Mouse (Mus musculus) liver, embryonic 11.5 days (tissue): ENCODE measurements around the gene Gm20696. TPM values are rescaled to one million over a fixed set of nuclear protein-coding genes. Genes with fewer than 3 reads are reported as not detected.

Experiments
- ATAC-seq: fragments of 200-750 bp; cut with Nextera tagmentation; replicated peaks from 2 replicates; pipeline ENCODE4 v1.8.0; 2017; ENCODE audit warnings: moderate number of reproducible peaks, mild to moderate bottlenecking, moderate TSS enrichment, moderate library complexity; ENCODE audit not compliant: low FRiP score
- DNase-seq: peaks from one replicate; pipeline ENCODE4 v3.0.0-alpha.2; 2017; ENCODE audit warnings: low spot score
- H3K27ac ChIP-seq: fragments of 300-500 bp; sonication (generic); 2 replicates; pipeline ENCODE4 v1.5.1; 2014; ENCODE audit warnings: mild to moderate bottlenecking, low read depth, low read length, control low read depth
- H3K27me3 ChIP-seq: fragments of 300-500 bp; sonication (generic); replicated peaks from 2 replicates; pipeline ENCODE4 v1.6.1; 2014; ENCODE audit warnings: low read length, mixed read lengths; ENCODE audit not compliant: control insufficient read depth, insufficient read depth
- H3K36me3 ChIP-seq: fragments of 300-500 bp; sonication (generic); 2 replicates; pipeline ENCODE4 v1.6.1; 2014; ENCODE audit warnings: mild to moderate bottlenecking, low read length, moderate library complexity, mixed read lengths; ENCODE audit not compliant: control insufficient read depth, insufficient read depth
- H3K4me1 ChIP-seq: fragments of 300-500 bp; sonication (generic); replicated peaks from 2 replicates; pipeline ENCODE4 v1.6.1; 2014; ENCODE audit warnings: low read length, mixed read lengths; ENCODE audit not compliant: control insufficient read depth, insufficient read depth
- H3K4me2 ChIP-seq: fragments of 300-500 bp; sonication (generic); 2 replicates; pipeline ENCODE4 v1.6.1; 2014; ENCODE audit warnings: mild to moderate bottlenecking, control low read depth, moderate library complexity
- H3K4me3 ChIP-seq: fragments of 300-500 bp; sonication (generic); 2 replicates; pipeline ENCODE4 v1.5.1; 2014; ENCODE audit warnings: low read depth, low read length, control low read depth
- H3K9ac ChIP-seq: fragments of 300-500 bp; sonication (generic); 2 replicates; pipeline ENCODE4 v1.6.1; 2014; ENCODE audit warnings: low read depth, low read length, control low read depth
- H3K9me3 ChIP-seq: fragments of 300-500 bp; sonication (generic); 2 replicates; pipeline ENCODE4 v1.6.1; 2016; ENCODE audit warnings: low read length, inconsistent platforms, mixed read lengths; ENCODE audit not compliant: control insufficient read depth
- WGBS: fragments of 180-500 bp; shearing (Covaris S2); extraction: QIAGEN DNeasy Blood & Tissue Kit; methylation state at CpG from one replicate; pipeline ENCODE4 v1.1.7; 2014; 5-methylcytosine and 5-hydroxymethylcytosine counted together
- polyA plus RNA-seq: library from polyadenylated mRNA; unstranded; fragments of >200 nt; fragmentation: Nextera tagmentation; extraction: Ambion mirVana; gene quantifications from 2 replicates; pipeline ENCODE4 v1.2.1, GENCODE M21; 2014

The Gm20696 gene
- polyA plus RNA-seq, 1 experiment from 2014 or later: 2.4 TPM

DNA sequence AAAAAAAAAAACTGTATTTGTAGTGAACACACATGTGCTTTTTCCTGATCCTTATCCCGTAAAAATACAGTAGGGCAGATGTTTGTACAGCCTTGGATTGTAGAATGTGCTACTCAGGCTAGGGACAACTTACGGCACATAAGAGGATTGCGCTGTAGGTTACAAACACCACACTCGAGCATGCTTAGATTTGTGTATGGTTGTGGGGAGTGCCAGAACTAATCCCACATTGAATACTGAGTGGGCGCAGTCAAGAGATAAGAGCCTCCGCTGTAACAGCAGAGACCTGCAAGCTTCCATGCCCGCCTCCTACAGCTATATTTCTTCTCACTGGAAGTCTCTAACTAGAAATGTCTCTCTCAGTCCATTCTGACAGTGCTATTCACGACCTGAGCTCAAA lies 431.0 kb downstream of the Gm20696 start:
- DNase-seq: no peak
- Histone ChIP-seq H3K4me2 (no peak overlapping the region), H3K4me1 (peaks cover 6% of the 10 kb centered on the region), H3K4me3 (no peak overlapping the region), H3K9me3 (no peaks in the 10 kb centered on the region), H3K36me3 (no peaks in the 10 kb centered on the region; the same call in 1 of the 2 replicates), H3K9ac (no peak overlapping the region), H3K27ac (no peak overlapping the region), H3K27me3 (no peaks in the 10 kb centered on the region)
- ATAC-seq: no peak
- WGBS: 70% methylated on average over 8 of the region's 8 CpGs

DNA sequence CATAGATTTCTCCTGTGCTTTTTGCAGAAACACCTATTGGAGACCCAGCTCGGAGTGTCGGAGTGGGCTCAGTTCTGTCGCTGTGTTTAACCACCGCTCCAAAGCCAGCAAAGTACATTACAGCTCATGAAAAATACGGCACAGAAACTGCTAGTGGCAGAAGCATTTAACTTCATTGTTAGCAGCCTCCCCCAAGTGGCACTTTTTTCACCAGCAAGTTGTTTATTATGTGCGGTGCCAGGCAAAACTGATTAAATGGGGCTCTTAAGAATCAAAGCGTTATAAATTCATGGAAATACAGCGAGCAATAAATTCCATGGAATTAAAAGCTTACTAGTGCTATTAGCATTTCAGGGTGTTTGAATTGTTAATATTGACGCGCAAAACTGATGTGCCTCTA lies 433.2 kb downstream of the Gm20696 start:
- H3K9ac ChIP-seq: no peak overlapping the region
- 89% methylated on average over 10 of the region's 10 CpGs for WGBS

DNA sequence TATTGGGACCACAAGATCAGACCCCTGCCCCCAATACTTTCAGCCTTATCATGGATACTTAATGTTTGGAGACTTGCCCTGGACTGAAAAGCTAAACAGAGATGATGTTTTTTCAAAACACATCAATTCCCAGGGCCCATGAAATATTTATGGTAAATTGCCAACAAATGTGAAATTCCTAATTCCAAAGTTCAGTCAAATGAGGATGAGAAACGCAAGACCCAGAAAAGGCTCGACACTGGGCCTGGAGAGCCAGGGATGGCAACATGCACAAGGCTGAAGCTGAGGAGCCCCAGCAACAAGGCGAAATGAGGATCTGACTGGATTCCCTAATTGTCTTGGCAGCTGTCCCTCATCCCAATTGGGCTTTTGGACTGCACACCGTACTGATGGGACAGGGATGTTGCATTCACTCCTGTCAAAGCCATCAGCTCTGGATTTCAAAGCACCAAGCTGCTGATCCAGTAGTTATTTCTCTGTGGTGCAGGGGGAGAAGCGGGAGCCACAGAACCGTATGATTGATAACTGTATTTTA lies 438.2 kb downstream of the Gm20696 start:
- Histone ChIP-seq H3K4me3 (no peak overlapping the region), H3K27me3 (no peaks in the 10 kb centered on the region), H3K4me2 (no peak overlapping the region), H3K4me1 (0 out of 2 replicates have a peak, but pooled peaks cover 5% of the 10 kb centered on the region), H3K9me3 (no peaks in the 10 kb centered on the region), H3K27ac (no peak overlapping the region), H3K36me3 (0 out of 2 replicates have a peak, but pooled peaks cover 2% of the 10 kb centered on the region), H3K9ac (no peak overlapping the region)
- 86% methylated on average over 6 of the region's 6 CpGs for WGBS
- ATAC-seq (no peak), DNase-seq (no peak)

More for the DNA sequence above, 433.2 kb downstream of the Gm20696 start:
- DNase-seq (no peak), ATAC-seq (no peak)
- no peak overlapping the region for H3K4me2 ChIP-seq
- no peak overlapping the region for H3K27ac ChIP-seq
- H3K36me3 ChIP-seq: peaks cover 2% of the 10 kb centered on the region; the same call in 1 of the 2 replicates
- H3K4me3 ChIP-seq: no peak overlapping the region
- H3K9me3 ChIP-seq: no peaks in the 10 kb centered on the region
- H3K4me1 ChIP-seq: peaks cover 3% of the 10 kb centered on the region; the same call in 1 of the 2 replicates
- no peaks in the 10 kb centered on the region for H3K27me3 ChIP-seq

DNA sequence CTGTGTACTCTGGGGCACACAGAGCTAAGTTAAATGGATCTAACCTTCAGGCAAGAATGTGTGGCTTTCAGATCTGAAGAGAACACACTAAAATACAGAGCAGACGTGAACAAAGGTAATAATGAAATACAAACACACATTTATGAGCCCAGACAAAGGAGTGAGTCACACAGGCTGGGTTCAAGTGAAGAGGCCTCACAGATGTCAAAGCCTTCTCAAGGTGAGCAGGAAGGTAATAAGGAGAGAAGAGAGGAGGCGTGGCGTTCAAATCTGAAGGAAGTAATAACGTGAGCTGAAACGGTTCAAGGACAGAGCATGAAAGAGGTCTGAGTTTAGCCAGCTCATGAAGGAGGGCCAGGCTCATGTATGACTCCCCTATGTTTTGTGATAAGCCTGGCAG lies 445.4 kb downstream of the Gm20696 start:
- no peak overlapping the region for H3K9ac ChIP-seq
- 0 out of 2 replicates have a peak, but pooled peaks cover 3% of the 10 kb centered on the region for H3K4me1 ChIP-seq
- H3K36me3 ChIP-seq: no peaks in the 10 kb centered on the region
- H3K4me2 ChIP-seq: no peak overlapping the region
- DNase-seq: no peak
- no peaks in the 10 kb centered on the region for H3K9me3 ChIP-seq
- WGBS: 87% methylated on average over 5 of the region's 5 CpGs
- no peak overlapping the region for H3K27ac ChIP-seq
- no peak overlapping the region for H3K4me3 ChIP-seq
- H3K27me3 ChIP-seq: no peaks in the 10 kb centered on the region
- no peak for ATAC-seq

DNA sequence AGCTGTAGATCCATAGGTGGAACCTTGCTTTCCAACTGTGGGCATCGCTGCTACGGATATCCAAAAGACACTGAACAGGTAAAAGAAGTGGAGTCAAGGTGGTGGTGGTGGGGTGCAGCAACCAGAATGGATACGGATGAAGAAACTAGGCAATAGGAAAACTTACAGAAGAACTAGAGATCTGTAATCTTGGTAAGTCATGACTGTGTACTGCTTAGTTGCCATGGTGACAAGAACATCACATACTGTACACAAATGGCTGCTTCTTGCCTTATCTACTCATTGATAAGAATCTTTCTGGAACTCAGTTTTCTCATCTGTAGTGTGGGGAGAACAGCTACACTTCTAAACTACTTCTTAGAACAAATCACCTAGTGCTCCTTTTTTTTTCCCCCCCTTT lies 446.1 kb downstream of the Gm20696 start:
- Histone ChIP-seq H3K4me3 (no peak overlapping the region), H3K27ac (no peak overlapping the region), H3K36me3 (no peaks in the 10 kb centered on the region), H3K27me3 (no peaks in the 10 kb centered on the region), H3K9ac (no peak overlapping the region), H3K4me2 (no peak overlapping the region), H3K4me1 (0 out of 2 replicates have a peak, but pooled peaks cover 3% of the 10 kb centered on the region), H3K9me3 (no peaks in the 10 kb centered on the region)
- WGBS: 92% methylated on average over 3 of the region's 3 CpGs
- ATAC-seq (no peak), DNase-seq (no peak)

DNA sequence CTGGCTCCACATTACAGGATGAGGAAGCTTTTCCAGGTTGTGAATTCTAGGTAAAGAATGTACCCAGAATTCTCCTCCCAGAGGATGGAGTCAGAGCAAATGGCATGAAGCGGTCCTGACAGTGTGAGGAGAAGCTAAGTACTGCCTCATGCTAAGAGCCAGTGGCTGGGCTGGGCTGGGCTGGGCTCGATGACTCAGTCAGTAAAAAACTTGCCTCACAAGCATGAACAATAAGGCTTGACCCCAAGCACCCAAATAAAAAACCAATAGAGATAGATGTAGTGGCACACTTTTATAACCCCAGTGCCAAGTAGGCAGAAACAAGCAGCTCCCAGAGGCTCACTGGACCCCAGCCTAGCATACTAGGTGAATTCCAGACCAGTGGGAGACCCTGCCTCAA lies 448.8 kb downstream of the Gm20696 start:
- Histone ChIP-seq H3K27me3 (no peaks in the 10 kb centered on the region), H3K4me3 (no peak overlapping the region), H3K27ac (no peak overlapping the region), H3K9ac (no peak overlapping the region), H3K4me2 (no peak overlapping the region), H3K36me3 (no peaks in the 10 kb centered on the region), H3K4me1 (no peaks in the 10 kb centered on the region), H3K9me3 (no peaks in the 10 kb centered on the region)
- WGBS: 71% methylated on average over 2 of the region's 2 CpGs
- ATAC-seq (no peak), DNase-seq (no peak)

DNA sequence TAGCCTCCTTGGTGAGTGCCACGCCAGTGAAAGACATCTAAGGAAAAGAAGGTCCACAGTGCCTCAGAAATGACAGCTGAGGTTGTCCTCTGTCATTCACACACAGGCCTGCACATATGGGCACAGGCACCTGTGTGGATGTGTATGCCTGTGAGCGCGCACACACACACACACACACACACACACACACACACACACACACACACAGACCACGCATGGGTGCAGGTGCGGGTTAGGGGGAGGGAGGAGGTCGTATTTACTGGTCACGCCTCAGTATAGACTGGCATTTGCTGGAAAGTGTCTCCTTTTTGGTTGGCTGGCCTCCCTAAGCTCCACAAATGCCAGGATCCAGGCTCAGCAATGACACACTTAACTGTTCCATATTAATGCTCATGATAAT lies 449.4 kb downstream of the Gm20696 start:
- Histone ChIP-seq H3K36me3 (no peaks in the 10 kb centered on the region), H3K9ac (no peak overlapping the region), H3K9me3 (no peaks in the 10 kb centered on the region), H3K27ac (no peak overlapping the region), H3K4me3 (no peak overlapping the region), H3K4me2 (no peak overlapping the region), H3K27me3 (no peaks in the 10 kb centered on the region), H3K4me1 (no peaks in the 10 kb centered on the region)
- WGBS: 97% methylated on average over 7 of the region's 7 CpGs
- DNase-seq (no peak), ATAC-seq (no peak)

DNA sequence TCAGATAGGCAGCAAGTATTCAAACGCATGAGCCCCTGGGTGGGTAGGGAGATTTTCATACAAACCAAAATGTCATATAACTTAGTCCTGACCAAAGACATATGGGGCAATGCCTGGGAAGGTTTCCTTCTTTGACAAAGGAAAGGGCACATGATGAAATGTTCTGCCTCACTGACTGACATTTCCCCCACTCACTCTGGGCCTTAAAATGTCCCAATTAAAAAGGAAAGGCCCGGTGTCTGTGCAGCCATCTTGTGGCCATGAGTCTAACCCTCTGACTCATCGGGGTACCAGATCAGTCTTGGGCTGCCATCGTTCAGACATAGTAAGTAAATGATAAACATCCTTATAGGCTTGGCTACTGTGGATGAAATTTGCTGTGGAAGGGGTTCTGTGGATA lies 454.1 kb downstream of the Gm20696 start:
- H3K36me3 ChIP-seq: no peaks in the 10 kb centered on the region
- H3K27me3 ChIP-seq: no peaks in the 10 kb centered on the region
- H3K9me3 ChIP-seq: no peaks in the 10 kb centered on the region
- no peak overlapping the region for H3K9ac ChIP-seq
- H3K4me3 ChIP-seq: no peak overlapping the region
- no peak for ATAC-seq
- no peak for DNase-seq
- H3K4me1 ChIP-seq: peaks cover 6% of the 10 kb centered on the region
- H3K4me2 ChIP-seq: no peak overlapping the region
- no peak overlapping the region for H3K27ac ChIP-seq
- WGBS: 78% methylated on average over 4 of the region's 4 CpGs

DNA sequence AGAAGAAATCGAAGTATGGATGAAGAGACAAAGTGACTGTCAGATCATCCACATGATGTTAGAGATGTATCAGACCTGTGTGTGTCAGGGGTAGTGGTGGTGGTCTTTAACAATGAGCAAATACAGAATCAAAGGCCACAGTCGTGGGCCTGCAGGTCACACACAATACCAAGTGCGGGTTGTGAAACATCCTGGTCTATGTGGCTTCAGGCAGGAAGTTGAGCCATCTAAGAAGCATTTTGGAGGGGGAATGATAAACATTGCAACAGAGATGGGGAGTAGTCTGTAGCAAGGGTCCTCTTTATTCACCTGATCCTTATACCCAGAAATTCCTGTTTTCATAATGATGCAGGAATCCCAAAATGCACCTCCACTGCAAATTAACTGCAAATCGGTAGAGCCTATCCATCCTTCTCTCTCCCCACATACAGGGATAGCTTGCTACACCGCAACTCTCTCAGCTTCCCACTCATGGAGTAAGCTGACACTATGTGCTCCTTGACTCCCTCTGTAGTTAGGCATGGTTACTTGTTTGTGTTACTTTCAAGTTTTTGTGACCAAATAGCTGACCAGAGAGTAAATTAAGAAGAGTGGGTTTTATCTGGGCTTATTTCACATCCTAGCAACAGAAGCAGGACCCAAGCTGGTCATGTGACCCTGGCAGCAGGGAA lies 454.8 kb downstream of the Gm20696 start:
- Histone ChIP-seq H3K4me2 (no peak overlapping the region), H3K4me1 (peaks cover 11% of the 10 kb centered on the region), H3K27ac (no peak overlapping the region), H3K9me3 (no peaks in the 10 kb centered on the region), H3K36me3 (no peaks in the 10 kb centered on the region), H3K27me3 (no peaks in the 10 kb centered on the region), H3K4me3 (no peak overlapping the region), H3K9ac (no peak overlapping the region)
- DNase-seq (no peak), ATAC-seq (no peak)
- 62% methylated on average over 5 of the region's 5 CpGs for WGBS
